Mouse (Mus musculus): ENCODE data around the gene Prkn. TPM values are rescaled to one million over a fixed set of nuclear protein-coding genes. Genes with fewer than 3 reads are reported as not detected.

Prkn gene
- polyA plus RNA-seq, 1 experiment from 2014 or later, result 0.68 TPM

DNA sequence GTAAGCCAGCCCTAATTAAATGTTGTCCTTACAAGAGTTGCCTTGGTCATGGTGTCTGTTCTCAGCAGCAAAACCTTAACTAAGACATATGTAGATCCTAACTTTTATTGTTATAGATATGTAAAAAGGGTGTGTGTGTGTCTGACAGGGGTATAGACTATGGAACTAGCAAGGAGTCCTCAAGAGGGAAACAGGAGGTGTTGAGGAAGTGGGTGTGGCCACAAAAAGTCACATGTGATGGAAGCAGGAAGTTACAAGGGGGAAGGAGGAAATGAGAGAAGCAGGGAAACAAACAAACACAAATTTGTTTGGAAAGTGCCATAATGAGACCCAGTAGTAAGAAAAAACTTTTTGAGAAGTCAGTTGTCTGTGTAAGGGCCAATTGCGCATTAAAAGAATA, 1253.8 kb downstream of the Prkn start:
- Histone ChIP-seq H3K9me3 (replicated peaks) (no peaks in the 10 kb centered on the region), H3K27ac (replicated peaks) (no peak overlapping the region), H3K4me1 (peaks cover 14% of the 10 kb centered on the region), H3K27me3 (ENCODE audit: low read depth, poor library complexity, severe bottlenecking) (peaks cover 12% of the 10 kb centered on the region; the same call in 1 of the 2 replicates), H3K4me3 (no peak overlapping the region), H3K36me3 (no peaks in the 10 kb centered on the region)
- WGBS, result 95% methylated on average over 1 of the region's 1 CpGs
- DNase-seq (ENCODE audit: low spot score), result no peak

DNA sequence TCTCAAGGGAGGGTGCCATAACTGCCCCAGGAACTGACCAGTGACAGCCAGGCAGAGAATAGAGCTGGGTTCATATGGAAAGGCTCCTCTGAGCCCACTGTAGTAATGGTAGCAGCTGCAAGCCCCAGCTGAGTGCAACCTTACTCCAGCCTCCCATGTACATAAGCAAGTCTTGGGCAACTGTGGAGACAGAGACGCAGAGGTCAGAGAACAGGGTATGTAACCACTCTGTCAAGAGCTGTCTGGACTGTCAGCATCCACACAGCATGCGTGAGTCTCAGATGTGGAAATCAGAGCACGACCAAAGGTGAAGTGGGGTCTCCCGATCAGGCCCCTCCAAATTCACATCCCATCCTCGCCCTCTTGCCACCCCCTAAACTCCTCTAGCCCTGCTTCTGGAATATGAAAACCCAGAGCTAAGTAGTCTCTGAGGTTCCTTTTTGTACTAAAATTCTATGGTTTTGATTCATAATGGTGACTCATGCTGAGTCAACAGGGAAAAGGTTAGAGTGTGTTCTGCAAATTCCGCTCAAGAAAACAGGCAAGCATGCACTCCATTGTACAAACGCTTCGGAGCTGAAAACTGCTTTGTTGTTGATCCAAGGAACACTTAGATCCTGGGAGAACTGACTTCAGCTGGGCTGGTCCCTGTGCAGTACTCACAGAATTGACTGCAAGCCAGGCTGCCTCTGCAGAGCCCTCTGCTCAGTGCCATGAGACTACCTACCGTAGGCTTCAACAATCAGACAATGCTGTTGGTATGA, 1254.8 kb downstream of the Prkn start:
- Histone ChIP-seq H3K4me1 (peaks cover 8% of the 10 kb centered on the region), H3K9me3 (replicated peaks) (peaks cover 5% of the 10 kb centered on the region; the same call in 1 of the 2 replicates), H3K27ac (replicated peaks) (no peak overlapping the region), H3K36me3 (no peaks in the 10 kb centered on the region), H3K27me3 (ENCODE audit: low read depth, poor library complexity, severe bottlenecking) (peaks cover 8% of the 10 kb centered on the region; the same call in 1 of the 2 replicates), H3K4me3 (no peak overlapping the region)
- WGBS, result 94% methylated on average over 9 of the region's 9 CpGs
- DNase-seq (ENCODE audit: low spot score), result no peak

DNA sequence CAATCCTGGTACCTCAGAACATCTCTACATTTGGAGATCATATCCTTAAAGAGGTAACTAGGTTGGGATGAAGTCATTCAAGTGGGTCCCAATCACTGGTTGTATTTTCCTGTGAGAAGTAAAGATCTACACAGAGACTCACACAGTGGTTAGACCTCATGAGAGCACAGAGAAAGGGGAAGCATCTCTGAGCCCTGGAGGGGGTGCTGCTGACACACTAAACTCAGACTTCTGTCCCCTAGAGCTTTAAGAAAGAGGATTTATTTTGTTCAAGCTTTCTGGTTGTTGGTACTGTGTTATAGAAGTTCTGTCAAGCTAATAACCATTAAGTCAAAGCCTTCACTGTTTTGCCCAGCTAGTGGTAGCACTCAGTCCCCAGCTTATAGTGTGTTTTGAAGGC, 1259.2 kb downstream of the Prkn start:
- Histone ChIP-seq H3K27ac (replicated peaks) (no peak overlapping the region), H3K36me3 (no peaks in the 10 kb centered on the region), H3K9me3 (replicated peaks) (peaks cover 10% of the 10 kb centered on the region; the same call in 1 of the 2 replicates), H3K27me3 (ENCODE audit: low read depth, poor library complexity, severe bottlenecking) (no peaks in the 10 kb centered on the region), H3K4me1 (no peaks in the 10 kb centered on the region), H3K4me3 (no peak overlapping the region)
- no peak for DNase-seq (ENCODE audit: low spot score)

DNA sequence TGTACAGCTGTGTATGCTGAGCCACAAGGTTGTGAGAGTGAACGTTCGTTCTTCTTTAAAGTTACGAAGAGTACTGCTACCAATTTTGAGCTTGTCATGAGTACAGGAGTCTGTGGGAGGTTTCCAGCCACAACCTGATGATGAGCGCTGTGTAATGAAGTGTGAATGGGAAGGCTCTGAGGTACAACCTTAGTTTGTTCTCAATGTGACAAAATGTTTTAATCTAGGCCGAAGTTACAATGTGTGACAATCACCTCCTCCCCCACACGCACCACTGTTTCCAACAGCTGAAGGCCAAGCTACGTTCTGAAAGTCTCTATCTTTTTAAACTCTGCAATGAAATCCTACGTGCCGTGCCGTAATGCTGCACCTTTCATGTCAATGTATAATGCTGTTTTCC, 1262.1 kb downstream of the Prkn start:
- no peaks in the 10 kb centered on the region for H3K4me1 ChIP-seq
- H3K27me3 ChIP-seq (ENCODE audit: low read depth, poor library complexity, severe bottlenecking), result no peaks in the 10 kb centered on the region
- no peak for DNase-seq (ENCODE audit: low spot score)
- H3K4me3 ChIP-seq, result no peak overlapping the region
- peaks cover 10% of the 10 kb centered on the region; the same call in 1 of the 2 replicates for H3K9me3 ChIP-seq (replicated peaks)
- no peaks in the 10 kb centered on the region for H3K36me3 ChIP-seq
- WGBS, result 96% methylated on average over 10 of the region's 10 CpGs
- no peak overlapping the region for H3K27ac ChIP-seq (replicated peaks)

DNA sequence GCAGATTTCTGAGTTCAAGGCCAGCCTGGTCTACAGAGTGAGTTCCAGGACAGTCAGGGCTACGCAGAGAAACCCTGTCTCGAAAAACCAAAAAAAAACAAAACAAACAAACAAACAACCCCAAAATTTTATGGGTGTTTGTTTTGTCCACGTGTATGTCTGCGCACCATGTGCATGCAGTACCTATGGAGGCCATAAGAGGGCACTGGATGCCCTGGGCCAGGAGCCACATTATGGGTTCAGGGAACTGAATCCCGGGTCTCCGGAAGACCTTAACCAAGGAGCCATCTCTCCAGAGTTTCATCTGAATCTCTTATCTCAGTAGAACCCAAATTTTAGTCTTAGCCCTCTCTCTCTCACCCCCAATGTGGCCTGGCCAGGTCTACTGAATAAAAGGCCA, 1263.6 kb downstream of the Prkn start:
- H3K27me3 ChIP-seq (ENCODE audit: low read depth, poor library complexity, severe bottlenecking), result no peaks in the 10 kb centered on the region
- no peaks in the 10 kb centered on the region for H3K36me3 ChIP-seq
- no peaks in the 10 kb centered on the region for H3K4me1 ChIP-seq
- 82% methylated on average over 6 of the region's 6 CpGs for WGBS
- no peak for DNase-seq (ENCODE audit: low spot score)
- H3K9me3 ChIP-seq (replicated peaks), result peaks cover 10% of the 10 kb centered on the region; the same call in 1 of the 2 replicates
- H3K27ac ChIP-seq (replicated peaks), result no peak overlapping the region
- H3K4me3 ChIP-seq, result no peak overlapping the region

DNA sequence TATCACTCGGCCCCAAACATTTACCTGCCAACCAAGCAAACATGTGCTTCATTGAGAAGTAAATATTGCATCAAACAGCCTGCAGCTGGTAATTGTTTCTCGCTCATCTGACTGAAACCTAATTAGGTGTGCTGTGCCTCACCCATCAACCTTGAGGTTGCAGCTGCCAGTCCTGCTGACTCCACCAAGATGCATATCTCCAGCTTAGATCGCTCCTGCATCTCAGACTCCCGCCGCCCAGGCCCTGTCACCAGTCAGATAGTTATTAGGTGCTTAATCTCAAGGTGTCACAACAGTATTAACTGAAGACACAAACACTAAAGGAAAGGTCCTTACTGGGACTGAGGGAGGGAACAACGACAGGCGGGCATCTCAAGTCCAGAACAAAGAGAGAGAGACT, 1264.1 kb downstream of the Prkn start:
- no peaks in the 10 kb centered on the region for H3K36me3 ChIP-seq
- H3K9me3 ChIP-seq (replicated peaks), result peaks cover 10% of the 10 kb centered on the region; the same call in 1 of the 2 replicates
- 87% methylated on average over 7 of the region's 7 CpGs for WGBS
- H3K27me3 ChIP-seq (ENCODE audit: low read depth, poor library complexity, severe bottlenecking), result no peaks in the 10 kb centered on the region
- H3K4me1 ChIP-seq, result no peaks in the 10 kb centered on the region
- H3K27ac ChIP-seq (replicated peaks), result no peak overlapping the region
- H3K4me3 ChIP-seq, result no peak overlapping the region
- no peak for DNase-seq (ENCODE audit: low spot score)

DNA sequence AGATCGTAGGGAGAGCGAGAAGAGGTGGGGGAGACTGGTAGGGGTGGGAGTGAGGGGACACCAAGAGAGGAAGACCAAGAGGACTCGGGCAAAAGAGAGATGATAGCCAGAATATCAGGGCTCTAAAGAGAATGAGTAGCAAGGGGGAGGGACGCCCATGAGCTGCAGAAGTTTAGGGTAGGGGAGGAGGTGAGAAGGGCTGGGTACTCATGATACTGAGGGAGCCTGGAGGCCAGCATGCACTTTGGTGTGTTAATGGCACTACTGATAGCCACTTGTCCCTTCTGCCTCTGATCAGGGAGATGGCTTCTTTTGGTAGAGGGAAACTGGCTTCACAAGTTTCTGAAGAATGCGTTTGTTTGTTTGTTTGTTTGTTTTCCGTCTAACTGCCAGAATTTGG, 1264.5 kb downstream of the Prkn start:
- H3K27ac ChIP-seq (replicated peaks), result no peak overlapping the region
- no peaks in the 10 kb centered on the region for H3K4me1 ChIP-seq
- H3K4me3 ChIP-seq, result no peak overlapping the region
- no peaks in the 10 kb centered on the region for H3K36me3 ChIP-seq
- no peaks in the 10 kb centered on the region for H3K27me3 ChIP-seq (ENCODE audit: low read depth, poor library complexity, severe bottlenecking)
- DNase-seq (ENCODE audit: low spot score), result no peak
- WGBS, result 88% methylated on average over 6 of the region's 6 CpGs
- peaks cover 8% of the 10 kb centered on the region; the same call in 1 of the 2 replicates for H3K9me3 ChIP-seq (replicated peaks)

DNA sequence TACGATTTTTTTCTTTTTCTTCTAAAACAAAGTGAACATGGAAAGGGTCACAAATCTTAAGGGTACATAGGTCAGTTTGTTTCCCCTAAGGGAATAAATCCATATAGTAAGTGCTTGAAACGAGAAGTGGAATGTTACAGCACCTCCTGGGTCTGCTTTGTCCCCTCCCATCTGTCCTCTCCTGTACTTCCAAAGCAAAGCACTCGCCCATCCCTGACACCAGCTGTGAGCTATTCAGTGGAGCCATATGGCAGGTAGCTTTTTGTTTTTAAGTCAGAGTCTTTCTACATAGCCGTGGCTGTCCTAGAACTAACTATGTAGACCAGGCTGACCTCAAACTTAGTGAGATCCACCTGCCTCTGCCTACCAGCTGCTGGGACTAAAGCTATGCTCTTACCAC, 1266.1 kb downstream of the Prkn start:
- DNase-seq (ENCODE audit: low spot score), result no peak
- H3K36me3 ChIP-seq, result no peaks in the 10 kb centered on the region
- 59% methylated on average over 4 of the region's 4 CpGs for WGBS
- no peaks in the 10 kb centered on the region for H3K4me1 ChIP-seq
- no peak overlapping the region for H3K27ac ChIP-seq (replicated peaks)
- H3K9me3 ChIP-seq (replicated peaks), result no peaks in the 10 kb centered on the region; the same call in 1 of the 2 replicates
- no peaks in the 10 kb centered on the region for H3K27me3 ChIP-seq (ENCODE audit: low read depth, poor library complexity, severe bottlenecking)
- H3K4me3 ChIP-seq, result no peak overlapping the region

Other genes starting within 250 kb of the Prkn start
- gene Pacrg, start 73 bp upstream of the Prkn start, polyA plus RNA-seq (2016; fragmentation: Nextera tagmentation; extraction: Ambion mirVana), result 2.7 and 3.4 TPM in 2 replicates

Data from midbrain, embryonic 10.5 days (tissue).